Mouse (Mus musculus): Measurements from ENCODE around the gene Gm21149. TPM values are rescaled to one million over a fixed set of nuclear protein-coding genes. Genes with fewer than 3 reads are reported as not detected.
"Not testable (repeated sequence)": the region's sequence is repeated elsewhere in the genome, so short reads cannot be mapped to it uniquely, and the experiment has no call there.

The Gm21149 gene
- polyA plus RNA-seq (2012; rRNA removed), result not detected in 2 replicates

DNA sequence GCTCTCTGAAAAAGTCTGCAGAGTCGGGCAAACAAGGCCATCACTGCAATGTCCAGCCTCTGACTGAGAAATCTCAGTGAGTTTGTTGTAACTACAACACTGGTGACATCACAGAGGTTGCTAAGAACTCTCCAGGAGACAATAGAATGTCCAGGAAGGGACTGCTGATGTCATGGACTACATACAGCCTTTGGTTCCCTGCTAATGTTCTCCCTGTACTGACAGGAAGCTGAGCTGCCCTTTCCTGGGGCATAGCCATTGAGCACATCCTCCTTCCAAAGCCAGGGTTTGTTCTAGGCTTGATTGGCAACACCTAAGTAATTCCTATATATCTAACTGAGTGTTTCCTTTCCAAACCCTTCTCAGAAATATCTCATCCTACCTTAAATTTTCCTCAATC lies at the start of gene Gm21149:
Gene Gm21149 (minus strand): TSS at position 101 of the 400 bp plus-strand sequence.
- not testable (repeated sequence) for DNase-seq (ENCODE audit: extremely low spot score in 1 of 2, low spot score in 1 of 2)

DNA sequence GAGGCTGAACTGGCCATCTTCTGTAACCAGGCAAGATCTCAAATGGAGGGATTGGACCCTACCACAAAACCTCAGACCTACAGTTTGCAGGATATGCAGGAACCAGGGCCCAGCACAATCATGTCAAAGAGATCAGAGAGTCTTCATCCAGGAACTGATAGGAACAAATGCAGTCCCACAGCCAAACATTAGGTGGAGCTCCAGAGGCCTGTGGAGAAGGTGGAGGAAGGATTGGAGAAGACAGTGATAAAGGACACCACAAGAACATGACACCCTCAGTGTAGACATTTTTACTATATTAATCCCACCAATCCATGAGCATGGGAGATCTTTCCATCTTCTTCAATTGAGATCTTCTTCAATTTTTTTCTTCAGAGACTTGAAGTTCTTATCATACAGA lies 46.1 kb upstream of the Gm21149 start:
- DNase-seq (ENCODE audit: extremely low spot score in 1 of 2, low spot score in 1 of 2), result peak in 1 of 2 experiments; percentile 40

DNA sequence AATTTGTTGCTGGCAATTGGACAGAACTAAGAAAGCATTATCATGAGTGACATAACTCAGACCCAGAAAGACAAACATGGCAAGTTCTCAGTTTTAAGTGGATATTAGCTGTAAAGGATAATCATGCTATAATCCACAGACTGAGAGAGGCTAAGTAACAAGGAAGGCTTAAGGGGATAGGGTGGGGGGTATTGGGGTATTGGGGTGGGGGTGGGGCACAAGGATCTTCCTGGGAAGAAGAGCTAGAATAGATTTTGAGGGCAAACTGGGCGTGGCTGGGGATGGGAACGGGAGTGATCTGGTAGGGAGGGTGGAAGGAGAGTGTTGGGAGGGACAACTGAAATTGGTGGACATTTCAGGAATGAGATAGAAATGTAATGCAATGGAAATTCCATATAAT lies 45.7 kb upstream of the Gm21149 start:
- not testable (repeated sequence) for DNase-seq (ENCODE audit: extremely low spot score in 1 of 2, low spot score in 1 of 2)

DNA sequence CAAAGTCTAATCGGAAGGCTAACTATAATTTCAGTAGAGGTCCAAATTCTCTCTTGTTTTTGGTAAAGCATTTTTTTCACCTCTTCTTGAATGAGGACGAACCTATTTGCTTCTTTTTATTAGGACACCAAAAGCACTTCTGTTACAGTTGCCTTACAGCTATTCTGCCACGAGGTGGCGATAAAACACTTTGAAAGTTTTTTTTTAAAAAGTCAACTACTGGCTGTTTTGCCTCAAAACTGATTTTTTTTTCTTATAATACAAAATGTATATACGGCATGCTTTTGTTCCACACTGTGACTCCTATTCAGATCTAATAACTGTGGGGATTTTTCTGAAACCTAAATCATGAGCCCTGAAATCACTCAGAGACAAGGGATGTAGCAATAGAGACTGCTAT lies 44.1 kb upstream of the Gm21149 start:
- DNase-seq (ENCODE audit: extremely low spot score in 1 of 2, low spot score in 1 of 2), result peak in 1 of 2 experiments; percentile 59

DNA sequence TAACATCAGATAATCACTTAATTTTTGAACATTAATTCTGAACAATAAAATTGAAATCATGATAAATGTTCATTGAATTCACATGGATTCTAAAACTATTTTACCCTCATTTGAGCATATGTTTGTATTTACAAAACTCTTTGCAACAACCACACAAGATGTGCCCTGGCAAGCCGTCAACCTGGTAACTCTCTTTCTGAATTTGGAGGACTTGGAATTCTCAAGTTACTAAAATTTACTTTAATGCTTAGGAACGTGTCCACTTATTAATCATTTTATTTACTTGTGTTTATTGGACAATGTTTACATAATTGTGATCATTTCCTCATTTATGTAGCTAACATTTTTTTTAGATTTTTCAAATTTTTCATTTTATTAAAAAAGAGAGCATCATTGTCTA lies 40.8 kb upstream of the Gm21149 start:
- DNase-seq (ENCODE audit: extremely low spot score in 1 of 2, low spot score in 1 of 2), result not testable (repeated sequence)

DNA sequence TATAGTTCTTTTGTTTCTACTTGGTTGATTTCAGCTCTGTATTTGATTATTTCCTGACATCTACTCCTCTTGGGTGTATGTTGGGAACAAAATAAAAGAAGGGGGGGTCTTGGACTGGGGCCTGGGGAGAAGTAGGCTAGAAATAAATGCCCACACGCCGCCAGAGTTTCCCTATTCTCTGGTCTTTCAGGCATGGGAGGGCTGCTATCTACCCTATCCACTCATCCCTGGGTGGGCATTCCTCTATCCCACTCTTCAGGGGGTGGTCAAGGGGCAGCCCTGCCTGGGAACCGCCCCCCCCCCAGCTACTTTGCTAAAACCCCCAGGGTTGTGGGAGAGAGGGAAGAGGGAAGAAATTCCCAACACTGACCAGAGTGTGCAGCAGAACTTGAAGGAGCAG lies 35.9 kb upstream of the Gm21149 start:
- DNase-seq (ENCODE audit: extremely low spot score in 1 of 2, low spot score in 1 of 2), result not testable (repeated sequence)

DNA sequence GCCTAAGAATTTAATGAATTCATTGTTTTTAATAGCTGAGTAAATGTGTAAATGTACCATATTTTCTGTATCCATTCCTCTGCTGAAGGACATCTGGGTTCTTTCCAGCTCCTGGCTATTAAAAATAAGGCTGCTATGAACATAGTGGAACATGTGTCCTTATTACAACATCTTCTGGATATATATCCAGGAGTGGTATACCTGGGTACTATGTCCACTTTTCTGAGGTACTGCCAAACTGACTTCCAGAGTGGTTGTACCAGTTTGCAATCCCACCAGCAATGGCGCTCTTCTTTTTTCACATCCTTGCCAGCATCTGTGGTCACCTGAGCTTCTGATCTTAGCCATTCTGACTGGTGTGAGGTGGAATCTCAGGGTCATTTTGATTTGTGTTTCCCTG lies 33.6 kb upstream of the Gm21149 start:
- not testable (repeated sequence) for DNase-seq (ENCODE audit: extremely low spot score in 1 of 2, low spot score in 1 of 2)

DNA sequence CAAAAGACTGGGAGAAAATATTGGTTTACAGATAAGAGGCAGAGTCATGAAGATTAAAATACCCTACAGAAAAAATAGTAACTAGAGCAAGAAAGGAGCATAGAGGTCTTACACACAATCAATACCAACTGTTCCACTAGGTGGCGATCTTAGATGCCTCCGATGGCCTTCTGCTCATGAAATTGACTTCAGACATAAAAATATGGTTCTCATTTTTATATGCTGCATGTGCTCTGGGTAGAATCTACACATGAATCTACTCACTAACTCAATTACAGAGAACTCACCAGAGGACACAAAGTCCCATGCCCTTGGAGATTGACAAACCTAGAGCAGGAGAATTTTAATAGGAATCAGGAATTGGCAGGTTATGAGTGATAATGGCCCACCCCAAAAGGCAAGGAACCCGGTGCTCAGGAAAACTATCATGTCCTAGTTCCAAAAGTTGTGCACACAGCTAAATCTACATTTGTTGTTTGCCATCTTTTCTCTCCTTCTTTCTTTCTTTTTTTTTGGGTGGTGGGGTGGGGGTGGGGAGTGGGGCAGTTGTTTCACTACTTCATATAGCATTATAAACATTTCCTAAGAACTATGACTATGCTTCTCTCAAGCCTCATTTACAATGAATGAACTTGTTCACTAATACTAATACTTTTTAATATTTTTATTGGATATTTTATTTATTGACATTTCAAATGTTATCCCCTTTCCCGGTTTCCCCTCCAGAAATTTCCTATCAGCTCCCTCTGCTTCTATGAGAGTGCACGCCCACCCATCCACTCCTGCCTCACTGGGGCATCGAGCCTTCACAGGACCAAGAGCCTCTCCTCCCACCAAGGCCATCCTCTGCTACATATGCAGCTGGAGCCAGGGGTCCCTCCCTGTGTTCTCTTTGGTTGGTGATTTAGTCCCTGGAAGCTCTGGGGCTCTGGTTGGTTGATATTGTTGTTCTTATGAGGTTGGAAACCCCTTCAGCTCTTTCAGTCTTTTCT lies 32.4 kb upstream of the Gm21149 start:
- DNase-seq (ENCODE audit: extremely low spot score in 1 of 2, low spot score in 1 of 2), result peak in 1 of 2 experiments; percentile 13

DNA sequence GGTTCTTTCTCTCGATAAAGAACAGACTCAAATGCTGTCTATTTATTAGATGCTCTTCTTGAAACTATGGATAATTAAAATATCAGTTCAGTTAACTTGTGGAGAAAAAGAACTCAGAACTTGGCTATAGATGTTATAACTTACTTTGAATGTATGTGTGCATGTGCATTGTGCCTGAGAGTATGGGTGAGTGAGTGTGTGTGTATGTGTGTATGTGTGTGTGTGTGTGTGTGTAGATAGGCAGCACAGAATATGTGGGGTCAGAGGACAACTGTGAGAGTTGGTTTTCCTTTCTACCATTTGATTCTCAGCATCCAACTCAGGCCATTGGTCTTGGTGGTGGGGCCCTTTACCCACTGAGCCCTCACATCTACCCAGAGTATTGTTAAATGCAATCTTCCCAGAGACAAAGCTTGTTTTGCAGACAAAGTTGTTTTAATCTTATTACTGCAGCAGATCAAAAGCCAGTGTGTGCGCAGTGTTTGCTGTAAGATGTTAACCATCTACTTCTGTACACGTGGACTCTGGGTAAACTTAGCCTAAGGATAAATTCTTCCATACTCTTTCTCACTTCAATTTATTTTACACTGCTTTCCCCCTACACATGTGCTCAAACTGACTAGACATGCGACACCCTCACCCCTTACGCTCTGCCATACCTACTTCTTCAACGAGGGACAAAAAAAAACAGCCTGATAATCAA lies 31.6 kb upstream of the Gm21149 start:
- DNase-seq (ENCODE audit: extremely low spot score in 1 of 2, low spot score in 1 of 2), result not testable (repeated sequence)

DNA sequence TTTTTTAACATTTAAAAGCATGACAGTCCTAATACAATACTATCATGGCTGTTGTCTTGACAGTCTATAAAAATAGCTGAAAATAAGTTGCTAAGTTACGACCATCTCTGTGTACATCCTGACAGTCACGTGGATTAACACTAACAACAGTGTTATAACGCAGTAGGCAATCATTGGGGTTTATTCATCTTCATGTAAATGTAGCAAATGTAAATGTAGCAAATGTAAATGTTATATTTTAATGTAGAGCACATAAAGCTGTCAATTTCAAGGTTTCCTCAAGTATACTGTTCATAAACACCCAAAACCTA lies 30.9 kb upstream of the Gm21149 start:
- no peak for DNase-seq (ENCODE audit: extremely low spot score in 1 of 2, low spot score in 1 of 2)

DNA sequence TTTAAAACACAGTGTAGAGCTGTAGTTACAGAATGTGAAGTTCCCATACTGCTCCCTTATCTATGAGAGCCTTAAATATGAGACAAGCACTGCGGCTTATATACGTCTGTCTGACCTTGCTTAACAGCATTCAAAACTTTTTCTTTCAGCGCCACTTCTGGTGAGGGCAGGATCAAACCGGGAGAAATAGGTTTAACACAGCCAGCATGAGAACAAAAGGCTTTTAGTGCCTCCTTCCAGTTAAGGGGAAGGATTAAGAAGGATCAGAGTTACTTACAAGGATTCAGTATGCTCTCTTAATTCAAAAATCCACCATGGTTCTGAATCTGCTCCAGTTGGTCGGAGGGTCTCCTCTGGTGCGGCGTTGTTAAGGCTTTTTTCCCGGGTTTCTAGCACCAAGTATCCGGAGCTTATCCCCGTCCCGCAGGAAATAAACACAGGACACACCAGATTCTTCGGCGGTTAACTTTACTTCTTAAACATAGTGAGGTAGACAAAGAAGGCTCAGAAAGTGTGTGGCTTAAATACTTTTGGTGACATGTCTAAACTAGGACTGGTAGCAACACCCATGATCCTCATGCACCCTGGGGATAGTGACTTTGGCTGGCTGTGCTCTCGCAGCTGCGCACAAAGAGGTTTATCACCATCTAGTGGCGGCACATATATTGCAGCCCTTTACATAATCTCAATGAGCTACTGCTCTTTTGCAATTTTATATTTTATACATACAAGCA lies 30.4 kb upstream of the Gm21149 start:
- peak in 1 of 2 experiments; percentile 73 for DNase-seq (ENCODE audit: extremely low spot score in 1 of 2, low spot score in 1 of 2)

DNA sequence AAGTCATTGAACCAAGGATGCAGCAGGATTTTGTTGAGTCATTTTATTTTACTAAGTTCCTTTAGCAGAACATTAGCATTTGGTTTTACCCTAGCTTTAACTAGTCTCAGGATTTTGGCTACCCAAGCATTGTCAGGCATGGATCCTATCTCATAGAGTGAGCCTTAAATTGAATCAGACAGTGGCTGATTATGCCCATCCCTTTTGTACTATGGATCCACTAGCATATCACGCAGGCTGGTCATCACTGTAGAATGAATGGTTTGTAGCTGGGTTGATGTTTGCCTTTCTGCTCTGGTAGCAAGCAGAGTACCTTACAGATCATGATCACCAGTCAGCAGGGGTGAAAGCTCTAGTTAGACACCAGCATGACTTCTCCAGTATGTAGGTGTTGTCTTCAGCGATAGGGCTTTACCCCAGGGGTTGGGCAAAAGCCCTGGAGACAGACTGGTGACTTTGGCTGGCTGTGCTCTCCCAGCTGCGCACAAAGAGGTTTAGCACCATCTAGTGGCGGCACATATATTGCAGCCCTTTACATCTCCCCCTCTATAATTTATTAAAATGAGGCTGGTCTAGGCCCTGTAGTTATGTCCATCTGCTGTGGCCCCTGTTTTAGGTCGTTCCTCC lies 22.6 kb upstream of the Gm21149 start:
- DNase-seq (ENCODE audit: extremely low spot score in 1 of 2, low spot score in 1 of 2), result peak in 1 of 2 experiments; percentile 70

DNA sequence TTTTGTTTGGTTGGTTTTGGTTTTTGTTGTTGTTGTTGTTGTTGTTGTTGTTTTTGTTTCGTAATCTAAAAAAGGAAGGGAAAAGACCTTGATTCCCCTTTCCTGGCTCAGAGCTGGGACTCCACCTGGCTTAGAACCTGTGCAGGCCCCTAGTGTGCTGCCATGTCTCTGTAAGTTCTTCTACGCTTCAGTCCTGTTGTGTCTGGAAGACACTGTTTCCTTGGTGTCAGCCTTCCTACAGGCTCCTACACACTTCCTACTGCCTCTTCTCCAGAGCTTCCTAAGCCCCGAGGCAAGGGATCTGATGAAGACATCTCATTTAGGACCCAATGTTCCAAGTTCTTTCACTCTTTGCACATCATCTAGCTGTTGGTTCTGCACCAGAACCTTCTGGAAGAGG lies 22.0 kb upstream of the Gm21149 start:
- DNase-seq (ENCODE audit: extremely low spot score in 1 of 2, low spot score in 1 of 2), result not testable (repeated sequence)

DNA sequence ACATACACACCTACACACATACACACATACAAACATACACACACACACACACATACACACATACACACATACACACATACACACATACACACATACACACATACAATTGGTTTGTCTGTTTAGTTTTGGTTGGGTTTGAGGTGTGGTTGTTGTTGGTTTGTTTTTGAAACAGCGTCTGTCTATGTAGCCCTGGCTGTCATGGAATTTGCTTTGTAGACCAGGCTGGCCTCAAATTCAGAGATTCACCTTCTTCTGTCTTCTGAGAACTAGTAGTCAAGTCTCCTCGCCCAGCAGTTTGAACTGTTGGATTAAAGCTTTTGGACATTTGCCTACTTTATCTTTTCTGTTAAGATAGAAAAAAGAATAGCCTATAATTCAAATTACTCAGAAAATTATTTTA lies 14.6 kb upstream of the Gm21149 start:
- DNase-seq (ENCODE audit: extremely low spot score in 1 of 2, low spot score in 1 of 2), result not testable (repeated sequence)

DNA sequence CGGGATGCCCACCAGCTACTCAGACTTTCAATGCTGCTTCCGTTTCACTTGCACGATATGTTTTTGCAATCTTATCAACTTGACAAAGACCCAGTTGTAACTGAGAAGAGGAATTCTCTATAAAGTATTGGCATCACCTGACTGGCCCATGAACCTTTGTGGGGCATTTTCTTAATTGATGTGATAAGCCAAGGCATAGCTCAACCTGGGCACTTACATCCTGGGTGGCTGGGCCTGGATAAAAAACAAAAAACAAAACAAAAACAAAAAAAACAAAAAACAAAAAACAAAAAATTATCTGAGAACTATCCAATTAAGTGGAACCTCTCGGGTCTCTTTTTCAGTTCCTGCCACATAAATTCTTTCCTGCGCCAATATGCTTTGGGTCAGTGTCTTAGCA lies 12.4 kb upstream of the Gm21149 start:
- DNase-seq (ENCODE audit: extremely low spot score in 1 of 2, low spot score in 1 of 2), result no peak

DNA sequence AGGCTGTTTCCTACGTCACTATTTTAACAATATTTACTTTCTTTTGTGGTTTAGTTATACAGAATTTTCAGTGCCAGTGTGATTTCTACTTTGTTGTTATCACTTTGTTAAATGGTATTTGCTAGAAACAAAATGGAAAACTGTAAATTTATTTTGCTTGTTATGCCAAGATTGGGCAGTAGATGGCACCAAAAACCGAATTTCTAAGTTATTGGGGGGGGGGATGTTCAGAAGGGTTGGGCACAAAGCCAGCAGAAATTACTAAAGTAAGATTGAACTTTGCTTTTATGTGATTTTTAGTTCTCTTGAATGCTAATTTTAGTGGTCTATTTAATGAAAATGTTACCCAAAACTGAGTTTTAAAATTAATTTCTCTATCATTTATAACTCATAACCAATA lies 8.3 kb upstream of the Gm21149 start:
- DNase-seq (ENCODE audit: extremely low spot score in 1 of 2, low spot score in 1 of 2), result peak in 1 of 2 experiments; percentile 57

DNA sequence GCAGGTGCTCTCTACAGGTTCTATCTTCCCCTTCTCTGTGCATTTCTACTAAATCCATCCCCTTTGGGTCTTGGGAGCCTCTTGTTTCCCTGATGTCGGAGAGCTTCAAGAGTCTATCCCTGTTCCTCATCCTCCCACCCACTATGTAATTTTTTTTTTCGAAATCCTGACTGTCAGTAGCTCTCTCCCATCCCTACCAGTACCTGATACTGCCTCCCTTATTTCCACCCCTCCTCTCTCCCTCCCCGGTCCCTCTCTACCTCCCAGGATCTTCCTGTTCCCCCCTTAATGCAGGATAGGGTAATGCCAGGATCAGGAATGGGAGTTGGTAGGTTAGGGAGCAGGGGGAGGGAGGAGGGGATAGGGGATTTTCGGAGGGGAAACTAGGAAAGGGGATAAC lies 7.3 kb upstream of the Gm21149 start:
- not testable (repeated sequence) for DNase-seq (ENCODE audit: extremely low spot score in 1 of 2, low spot score in 1 of 2)

DNA sequence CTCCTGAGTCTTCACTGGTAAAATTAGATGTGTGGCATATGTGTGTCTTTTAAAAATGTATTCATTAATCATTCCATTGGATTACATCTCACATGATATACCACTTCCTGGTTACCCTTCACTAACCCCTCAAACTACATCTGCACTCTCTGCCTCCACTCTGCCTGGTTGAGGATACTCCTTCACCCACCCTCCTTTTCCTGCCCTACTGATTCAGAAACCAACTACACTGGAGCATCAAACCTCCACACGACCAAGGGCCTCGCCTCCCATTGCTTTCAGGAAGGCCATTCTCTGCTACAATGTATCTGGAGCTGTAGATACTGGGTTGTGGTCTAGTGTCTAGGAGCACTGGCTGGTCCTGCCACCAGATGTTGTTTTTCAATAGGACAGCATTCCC lies 6.5 kb upstream of the Gm21149 start:
- not testable (repeated sequence) for DNase-seq (ENCODE audit: extremely low spot score in 1 of 2, low spot score in 1 of 2)

DNA sequence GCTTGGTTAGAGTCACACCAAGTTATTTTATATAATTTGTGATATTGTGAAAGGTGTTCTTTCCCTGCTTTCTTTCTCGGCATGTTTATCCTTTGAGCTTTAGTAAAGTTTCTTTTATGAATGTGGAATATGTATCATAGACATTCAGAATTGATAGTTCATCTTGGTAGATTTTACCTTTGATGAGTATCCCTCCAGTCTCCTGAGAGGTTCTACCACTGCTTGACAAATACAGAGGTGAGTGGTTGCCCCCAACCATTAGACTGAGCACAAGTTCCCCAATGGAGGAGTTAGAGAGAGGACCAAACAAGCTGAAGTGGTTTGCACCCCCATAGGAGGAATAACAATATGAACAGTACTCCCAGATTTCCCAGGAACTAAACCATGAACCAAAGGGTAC lies 6.2 kb downstream of the Gm21149 start:
- DNase-seq (ENCODE audit: extremely low spot score in 1 of 2, low spot score in 1 of 2), result not testable (repeated sequence)

DNA sequence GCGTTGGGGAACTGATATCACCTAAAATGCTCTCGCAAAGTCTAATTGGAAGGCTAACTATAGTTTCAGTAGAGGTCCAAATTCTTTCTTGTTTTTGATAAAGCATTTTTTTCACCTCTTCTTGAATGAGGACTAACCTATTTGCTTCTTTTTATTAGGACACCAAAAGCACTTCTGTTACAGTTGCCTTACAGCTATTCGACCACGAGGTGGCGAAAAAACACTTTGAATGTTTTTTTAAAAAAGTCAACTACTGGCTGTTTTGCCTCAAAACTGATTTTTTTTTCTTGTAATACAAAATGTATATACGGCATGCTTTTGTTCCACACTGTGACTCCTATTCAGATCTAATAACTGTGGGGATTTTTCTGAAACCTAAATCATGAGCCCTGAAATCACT lies 8.6 kb downstream of the Gm21149 start:
- DNase-seq (ENCODE audit: extremely low spot score in 1 of 2, low spot score in 1 of 2), result not testable (repeated sequence)
